Mouse (Mus musculus): ENCODE measurements around the gene Malrd1. TPM values are rescaled to one million over a fixed set of nuclear protein-coding genes. Genes with fewer than 3 reads are reported as not detected.

Gene Malrd1
- total RNA-seq (2023) = not detected

DNA sequence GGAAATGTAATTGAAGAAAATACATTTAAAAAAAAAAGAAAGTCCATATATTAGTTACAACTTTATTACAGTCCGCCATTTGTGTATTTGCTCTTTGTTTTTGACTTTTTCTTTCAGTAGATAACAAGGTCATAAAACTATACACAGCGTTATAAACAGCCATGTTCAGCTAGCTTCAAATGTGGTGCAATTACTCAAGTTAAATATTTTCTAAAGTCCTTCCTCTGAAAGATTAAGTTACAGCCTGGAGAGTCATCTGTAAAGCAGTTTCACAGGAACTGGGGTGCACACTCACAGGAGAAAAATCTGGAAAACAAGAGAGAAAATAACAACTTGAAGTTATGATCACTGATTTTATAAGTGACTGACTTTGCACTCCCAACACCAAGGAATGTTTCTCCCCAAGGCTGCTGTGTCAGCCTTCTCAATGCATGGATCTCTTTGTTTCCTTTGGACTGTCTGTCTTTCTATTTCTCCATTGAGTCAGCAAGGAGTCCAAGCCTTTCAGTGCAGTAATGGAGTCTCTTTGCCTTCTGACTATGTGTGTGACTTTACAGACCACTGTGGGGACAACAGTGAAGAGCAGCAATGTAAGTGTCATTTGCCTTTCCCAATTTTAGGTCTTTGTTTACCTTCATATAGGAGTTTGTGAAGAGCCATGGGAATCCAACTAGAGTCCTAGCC lies at the start of gene Malrd1:
Gene Malrd1 (plus strand): TSS at position 239 of the 684 bp plus-strand sequence.

